Mouse (Mus musculus): ENCODE measurements around the gene Psma1. TPM values are rescaled to one million over a fixed set of nuclear protein-coding genes. Genes with fewer than 3 reads are reported as not detected.

The Psma1 gene
- polyA plus RNA-seq, 1 experiment from 2014 or later: 416 TPM

GRCm38 (mm10) chr7:114253885-114254833 is 21.8 kb downstream of the Psma1 start, which contains the start of gene Copb1:
Gene Copb1 (minus strand): TSS chr7:114254711.
- Histone ChIP-seq H3K36me3 (peaks cover 22% of the 10 kb centered on the region), H3K9me3 (no peaks in the 10 kb centered on the region), H3K27me3 (no peaks in the 10 kb centered on the region), H3K4me3 (replicated peaks) (peak within 1 kb of the TSS; percentile 95), H3K4me1 (replicated peaks) (peaks cover 13% of the 10 kb centered on the region), H3K9ac (replicated peaks) (peak within 1 kb of the TSS; percentile 94), H3K4me2 (replicated peaks) (peak within 1 kb of the TSS; percentile 74), H3K27ac (peak within 1 kb of the TSS; percentile 71)
- ATAC-seq: peak; percentile 99
- WGBS: 3% methylated on average over 75 of the region's 75 CpGs

- peaks cover 13% of the 10 kb centered on the region for H3K4me1 ChIP-seq (replicated peaks)
- no peak overlapping the region for H3K4me3 ChIP-seq (replicated peaks)
- no peaks in the 10 kb centered on the region for H3K27me3 ChIP-seq
- no peak overlapping the region for H3K9ac ChIP-seq (replicated peaks)
- ATAC-seq: no peak
- H3K4me2 ChIP-seq (replicated peaks): no peak overlapping the region
- H3K36me3 ChIP-seq: peaks cover 40% of the 10 kb centered on the region
- no peaks in the 10 kb centered on the region for H3K9me3 ChIP-seq
- WGBS: 95% methylated on average over 3 of the region's 3 CpGs
- no peak overlapping the region for H3K27ac ChIP-seq
These were observed 24.2 kb downstream of the Psma1 start for GRCm38 (mm10) chr7:114251684-114252083.

- Histone ChIP-seq H3K27ac (no peak overlapping the region), H3K9me3 (no peaks in the 10 kb centered on the region), H3K4me3 (replicated peaks) (no peak overlapping the region), H3K4me1 (replicated peaks) (no peaks in the 10 kb centered on the region), H3K4me2 (replicated peaks) (no peak overlapping the region), H3K27me3 (no peaks in the 10 kb centered on the region), H3K9ac (replicated peaks) (no peak overlapping the region), H3K36me3 (peaks cover 65% of the 10 kb centered on the region)
- no peak for ATAC-seq
- 85% methylated on average over 7 of the region's 7 CpGs for WGBS
These were observed 41.9 kb downstream of the Psma1 start for GRCm38 (mm10) chr7:114233980-114234379.

- peaks cover 65% of the 10 kb centered on the region for H3K36me3 ChIP-seq
- H3K27ac ChIP-seq: no peak overlapping the region
- H3K9ac ChIP-seq (replicated peaks): no peak overlapping the region
- no peak overlapping the region for H3K4me2 ChIP-seq (replicated peaks)
- no peaks in the 10 kb centered on the region for H3K9me3 ChIP-seq
- ATAC-seq: no peak
- WGBS: 94% methylated on average over 7 of the region's 7 CpGs
- H3K4me3 ChIP-seq (replicated peaks): no peak overlapping the region
- H3K4me1 ChIP-seq (replicated peaks): no peaks in the 10 kb centered on the region
- no peaks in the 10 kb centered on the region for H3K27me3 ChIP-seq
These were observed 42.9 kb downstream of the Psma1 start for GRCm38 (mm10) chr7:114232982-114233381.

- Histone ChIP-seq H3K9me3 (no peaks in the 10 kb centered on the region), H3K4me3 (replicated peaks) (no peak overlapping the region), H3K27ac (no peak overlapping the region), H3K4me1 (replicated peaks) (no peaks in the 10 kb centered on the region), H3K27me3 (no peaks in the 10 kb centered on the region), H3K36me3 (peaks cover 63% of the 10 kb centered on the region), H3K9ac (replicated peaks) (no peak overlapping the region), H3K4me2 (replicated peaks) (no peak overlapping the region)
- no peak for ATAC-seq
- 93% methylated on average over 3 of the region's 3 CpGs for WGBS
These were observed 44.1 kb downstream of the Psma1 start for GRCm38 (mm10) chr7:114231857-114232256.

GRCm38 (mm10) chr7:114226521-114226920 is 49.4 kb downstream of the Psma1 start:
- no peak overlapping the region for H3K4me3 ChIP-seq (replicated peaks)
- no peak overlapping the region for H3K4me2 ChIP-seq (replicated peaks)
- peaks cover 56% of the 10 kb centered on the region for H3K36me3 ChIP-seq
- no peaks in the 10 kb centered on the region for H3K4me1 ChIP-seq (replicated peaks)
- H3K27me3 ChIP-seq: no peaks in the 10 kb centered on the region
- H3K9ac ChIP-seq (replicated peaks): no peak overlapping the region
- no peaks in the 10 kb centered on the region for H3K9me3 ChIP-seq
- no peak overlapping the region for H3K27ac ChIP-seq
- no peak for ATAC-seq
- WGBS: 97% methylated on average over 1 of the region's 1 CpGs

GRCm38 (mm10) chr7:114220433-114220832 is 55.5 kb downstream of the Psma1 start:
- Histone ChIP-seq H3K27ac (no peak overlapping the region), H3K36me3 (peaks cover 53% of the 10 kb centered on the region), H3K27me3 (no peaks in the 10 kb centered on the region), H3K9ac (replicated peaks) (no peak overlapping the region), H3K4me3 (replicated peaks) (no peak overlapping the region), H3K4me1 (replicated peaks) (no peaks in the 10 kb centered on the region), H3K4me2 (replicated peaks) (no peak overlapping the region), H3K9me3 (no peaks in the 10 kb centered on the region)
- ATAC-seq: no peak
- 93% methylated on average over 4 of the region's 4 CpGs for WGBS

- H3K9ac ChIP-seq (replicated peaks): no peak overlapping the region
- no peaks in the 10 kb centered on the region for H3K4me1 ChIP-seq (replicated peaks)
- H3K4me3 ChIP-seq (replicated peaks): no peak overlapping the region
- 84% methylated on average over 2 of the region's 2 CpGs for WGBS
- ATAC-seq: no peak
- no peaks in the 10 kb centered on the region for H3K27me3 ChIP-seq
- no peak overlapping the region for H3K4me2 ChIP-seq (replicated peaks)
- H3K9me3 ChIP-seq: no peaks in the 10 kb centered on the region
- no peak overlapping the region for H3K27ac ChIP-seq
- H3K36me3 ChIP-seq: peaks cover 61% of the 10 kb centered on the region
These were observed 59.0 kb downstream of the Psma1 start for GRCm38 (mm10) chr7:114216908-114217307.

Other genes with a start within 250 kb of the Psma1 start
- 18.6 and 21.6 TPM in 2 replicates for gene Rras2, start 158.3 kb downstream of the Psma1 start, polyA plus RNA-seq (2015; fragmentation: Nextera tagmentation; extraction: Ambion mirVana)
- 86.2 and 94.2 TPM in 2 replicates for gene Copb1, start 21.4 kb downstream of the Psma1 start, polyA plus RNA-seq (2015; fragmentation: Nextera tagmentation; extraction: Ambion mirVana)
- 4.3 and 4.9 TPM in 2 replicates for gene Pde3b, start 139.2 kb upstream of the Psma1 start, polyA plus RNA-seq (2015; fragmentation: Nextera tagmentation; extraction: Ambion mirVana)